Mouse (Mus musculus) G1E (cell line): ENCODE data around the gene Abo.

ENCODE experiments used
- CTCF ChIP-seq: IDR thresholded peaks from 2 replicates; pipeline ENCODE4 v1.5.1; 2012; ENCODE audit warnings: low read depth, low read length, inconsistent platforms, mixed read lengths
- GATA1 ChIP-seq: IDR thresholded peaks from 2 replicates; pipeline ENCODE4 v1.6.1; 2012; ENCODE audit warnings: borderline replicate concordance, low read length, inconsistent platforms, mixed read lengths
- TAL1 ChIP-seq: conservative IDR thresholded peaks from 2 replicates; pipeline ENCODE4 v1.6.1; 2012; ENCODE audit warnings: low read depth, low read length, inconsistent platforms, mixed read lengths

GRCm38 (mm10) chr2:26870666-26871065, 5.9 kb upstream of the Abo start:
- TF ChIP-seq CTCF (no peak), GATA1 (no peak), TAL1 (no peak)
